Mouse (Mus musculus) MEL (cell line): Measurements from ENCODE around the gene Necab3. TPM values are rescaled to one million over a fixed set of nuclear protein-coding genes. Genes with fewer than 3 reads are reported as not detected.

Source experiments
- DNase-seq: peaks from one replicate; pipeline ENCODE4 v3.0.0; 2011; ENCODE audit warnings: low read depth, low spot score
- H3K27ac ChIP-seq: 2 replicates; pipeline ENCODE4 v1.5.1; 2012; ENCODE audit warnings: low read depth, mild to moderate bottlenecking, control low read depth, low read length, moderate library complexity; ENCODE audit not compliant: control insufficient read depth
- H3K27me3 ChIP-seq, 2 experiments: fragments of 150-350 bp in 1 of 2; sonication (generic) in 1 of 2; 2 replicates each; pipeline ENCODE4 v1.6.1; 2012; ENCODE audit warnings: low read length in 2 of 2, mild to moderate bottlenecking in 2 of 2, improper control_type of control experiment in 1 of 2, moderate library complexity in 1 of 2; ENCODE audit not compliant: insufficient read depth in 2 of 2, control insufficient read depth in 1 of 2
- H3K36me3 ChIP-seq, 2 experiments: 2 replicates each; pipeline ENCODE4 v1.6.1; 2012 to 2014; ENCODE audit warnings: low read length in 2 of 2, improper control_type of control experiment in 1 of 2, inconsistent platforms in 1 of 2, mild to moderate bottlenecking in 1 of 2; ENCODE audit not compliant: insufficient read depth in 2 of 2, control insufficient read depth in 1 of 2
- H3K4me1 ChIP-seq, 2 experiments: fragments of 150-350 bp in 1 of 2; sonication (generic) in 1 of 2; 2 replicates each; pipeline ENCODE4 v1.6.1; 2012; ENCODE audit warnings: low read length in 2 of 2, improper control_type of control experiment in 1 of 2, mild to moderate bottlenecking in 1 of 2; ENCODE audit not compliant: insufficient read depth in 2 of 2, control insufficient read depth in 1 of 2
- H3K4me3 ChIP-seq, 2 experiments: fragments of 150-350 bp in 1 of 2; sonication (generic) in 1 of 2; 2 replicates each; pipeline ENCODE4 v1.5.1; 2012; ENCODE audit warnings: low read depth in 2 of 2, low read length in 2 of 2, mild to moderate bottlenecking in 2 of 2, moderate library complexity in 2 of 2, control low read depth in 1 of 2, improper control_type of control experiment in 1 of 2; ENCODE audit not compliant: control insufficient read depth in 1 of 2, insufficient read depth in 1 of 2
- H3K79me2 ChIP-seq: 2 replicates; pipeline ENCODE4 v1.6.1; 2012; ENCODE audit warnings: mild to moderate bottlenecking, low read length, moderate library complexity; ENCODE audit not compliant: control insufficient read depth, poor library complexity, insufficient read depth
- H3K9ac ChIP-seq: 2 replicates; pipeline ENCODE4 v1.6.1; 2012; ENCODE audit warnings: low read depth, mild to moderate bottlenecking, control low read depth, low read length, moderate library complexity; ENCODE audit not compliant: control insufficient read depth, poor library complexity, severe bottlenecking
- H3K9me3 ChIP-seq: fragments of 150-350 bp; sonication (generic); replicated peaks from 2 replicates; pipeline ENCODE4 v1.6.1; 2012; ENCODE audit warnings: mild to moderate bottlenecking, low read length, improper control_type of control experiment, moderate library complexity; ENCODE audit not compliant: insufficient read depth
- BHLHE40 ChIP-seq: IDR thresholded peaks from 2 replicates; pipeline ENCODE4 v1.6.1; 2012; ENCODE audit warnings: low read depth, mild to moderate bottlenecking, inconsistent platforms, low read length, improper control_type of control experiment, borderline replicate concordance
- CHD1 ChIP-seq: IDR thresholded peaks from 2 replicates; pipeline ENCODE4 v1.6.1; 2012; ENCODE audit warnings: low read depth, mild to moderate bottlenecking, inconsistent platforms, low read length, improper control_type of control experiment
- CHD2 ChIP-seq: IDR thresholded peaks from 2 replicates; pipeline ENCODE4 v1.6.1; 2011; ENCODE audit warnings: low read length, improper control_type of control experiment
- CTCF ChIP-seq, 3 experiments: IDR thresholded peaks in 2 of 3; conservative IDR thresholded peaks in 1 of 3; 2 replicates each; pipeline ENCODE4 v1.5.1; 2011 to 2012; ENCODE audit warnings: low read length in 3 of 3, low read depth in 2 of 3, mild to moderate bottlenecking in 2 of 3, improper control_type of control experiment in 1 of 3, inconsistent platforms in 1 of 3, mixed read lengths in 1 of 3, moderate library complexity in 1 of 3; ENCODE audit not compliant: control insufficient read depth in 1 of 3, insufficient read depth in 1 of 3, poor library complexity in 1 of 3, severe bottlenecking in 1 of 3
- E2F4 ChIP-seq: IDR thresholded peaks from 2 replicates; pipeline ENCODE4 v1.6.1; 2011; ENCODE audit warnings: low read depth, low read length, improper control_type of control experiment, borderline replicate concordance
- GATA1 ChIP-seq: IDR thresholded peaks from 2 replicates; pipeline ENCODE4 v1.6.1; 2011; ENCODE audit warnings: low read depth, low read length, improper control_type of control experiment
- JUND ChIP-seq: IDR thresholded peaks from 2 replicates; pipeline ENCODE4 v1.6.1; 2011; ENCODE audit warnings: low read depth, mild to moderate bottlenecking, improper control_type of control experiment, low read length
- MAX ChIP-seq: IDR thresholded peaks from 2 replicates; pipeline ENCODE4 v1.6.1; 2011; ENCODE audit warnings: low read length, improper control_type of control experiment
- MAZ ChIP-seq: IDR thresholded peaks from 2 replicates; pipeline ENCODE4 v1.6.1; 2012; ENCODE audit warnings: low read depth, mild to moderate bottlenecking, inconsistent platforms, low read length, improper control_type of control experiment
- NELFE ChIP-seq: IDR thresholded peaks from 2 replicates; pipeline ENCODE4 v1.6.1; 2011; ENCODE audit warnings: low read depth, low read length, improper control_type of control experiment
- NRF1 ChIP-seq: IDR thresholded peaks from 2 replicates; pipeline ENCODE4 v1.6.1; 2014; ENCODE audit warnings: low read depth, mild to moderate bottlenecking, inconsistent platforms, low read length, improper control_type of control experiment, moderate library complexity; ENCODE audit not compliant: poor library complexity, insufficient read depth, severe bottlenecking
- POLR2A ChIP-seq, 2 experiments: IDR thresholded peaks; 2 replicates each; pipeline ENCODE4 v1.6.1; 2011 to 2012; ENCODE audit warnings: low read length in 2 of 2, mild to moderate bottlenecking in 2 of 2, control low read depth in 1 of 2, improper control_type of control experiment in 1 of 2, low read depth in 1 of 2, moderate library complexity in 1 of 2; ENCODE audit not compliant: control insufficient read depth in 1 of 2, insufficient read depth in 1 of 2, poor library complexity in 1 of 2
- RAD21 ChIP-seq: IDR thresholded peaks from 2 replicates; pipeline ENCODE4 v1.6.1; 2011; ENCODE audit warnings: mild to moderate bottlenecking, low read depth, low read length, improper control_type of control experiment
- RCOR1 ChIP-seq: IDR thresholded peaks from 2 replicates; pipeline ENCODE4 v1.6.1; 2012; ENCODE audit warnings: low read depth, mild to moderate bottlenecking, inconsistent platforms, low read length, improper control_type of control experiment
- SIN3A ChIP-seq: IDR thresholded peaks from 2 replicates; pipeline ENCODE4 v1.6.1; 2012; ENCODE audit warnings: low read length, improper control_type of control experiment, inconsistent platforms
- SMC3 ChIP-seq: IDR thresholded peaks from 2 replicates; pipeline ENCODE4 v1.6.1; 2011; ENCODE audit warnings: low read depth, low read length, improper control_type of control experiment
- TCF12 ChIP-seq: IDR thresholded peaks from 2 replicates; pipeline ENCODE4 v1.6.1; 2014; ENCODE audit warnings: low read depth, mild to moderate bottlenecking, inconsistent platforms, low read length, improper control_type of control experiment, moderate library complexity
- UBTF ChIP-seq: IDR thresholded peaks from 2 replicates; pipeline ENCODE4 v1.6.1; 2012; ENCODE audit warnings: low read depth, mild to moderate bottlenecking, inconsistent platforms, low read length, improper control_type of control experiment, moderate library complexity, borderline replicate concordance; ENCODE audit not compliant: insufficient read depth
- USF2 ChIP-seq, 2 experiments: IDR thresholded peaks; 2 replicates each; pipeline ENCODE4 v1.6.1; 2011 to 2012; ENCODE audit warnings: improper control_type of control experiment in 2 of 2, low read length in 2 of 2, borderline replicate concordance in 1 of 2, inconsistent platforms in 1 of 2, low read depth in 1 of 2, mild to moderate bottlenecking in 1 of 2; ENCODE audit not compliant: insufficient read depth in 1 of 2
- ZC3H11A ChIP-seq: IDR thresholded peaks from 2 replicates; pipeline ENCODE4 v1.6.1; 2012; ENCODE audit warnings: low read depth, mild to moderate bottlenecking, inconsistent platforms, low read length, improper control_type of control experiment
- ZMIZ1 ChIP-seq: IDR thresholded peaks from 2 replicates; pipeline ENCODE4 v1.6.1; 2012; ENCODE audit warnings: low read depth, mild to moderate bottlenecking, inconsistent platforms, low read length, improper control_type of control experiment, moderate library complexity
- polyA plus RNA-seq, 2 experiments: library from polyadenylated mRNA; stranded (reverse) in 1 of 2; unstranded in 1 of 2; fragments of >175 nt in 1 of 2; fragments of >200 nt in 1 of 2; gene quantifications; 2 replicates each; pipeline versions ENCODE4 v1.2.1 to v1.2.4; 2012; ENCODE audit warnings: low replicate concordance in 2 of 2, low read depth in 1 of 2; ENCODE audit not compliant: insufficient read length in 2 of 2, insufficient read depth in 1 of 2, missing spikeins in 1 of 2
- total RNA-seq: library from RNA; depleted of rRNA; stranded (reverse); fragments of 300-350 nt; gene quantifications from 2 replicates; pipeline ENCODE4 v1.2.3, GENCODE M21; 2012

Necab3 gene
- total and polyA plus RNA-seq, 3 experiments: 4.0 to 12.1 TPM; not detected in 1

GRCm38 (mm10) chr2:154583906-154584872 lies 25.5 kb upstream of the Necab3 start (continued):
- TF ChIP-seq SIN3A: no peak; the same call in none of the 2 replicates
- TF ChIP-seq UBTF: no peak
- no peak for TF ChIP-seq ZC3H11A
- TF ChIP-seq CTCF (IDR thresholded peaks at IDR 0.05 in 2 of 3, conservative IDR thresholded peaks at IDR 0.05 in 1 of 3; ENCODE audit: control insufficient read depth in 1 of 3, insufficient read depth in 1 of 3, low read depth in 2 of 3, low read length in 3 of 3, poor library complexity in 1 of 3, severe bottlenecking in 1 of 3): no peak

- no peak for TF ChIP-seq GATA1
- TF ChIP-seq MAX: no peak
- TF ChIP-seq E2F4: no peak
- peak; percentile 37 to 40 (median 38) for TF ChIP-seq CTCF (IDR thresholded peaks at IDR 0.05 in 2 of 3, conservative IDR thresholded peaks at IDR 0.05 in 1 of 3; ENCODE audit: control insufficient read depth in 1 of 3, insufficient read depth in 1 of 3, low read depth in 2 of 3, low read length in 3 of 3, poor library complexity in 1 of 3, severe bottlenecking in 1 of 3)
- TF ChIP-seq CHD1: no peak
- TF ChIP-seq RCOR1: no peak
- TF ChIP-seq RAD21: peak; percentile 21
- TF ChIP-seq SMC3: peak; percentile 11; the same call in 1 of the 2 replicates
- no peak for TF ChIP-seq JUND
- peak; percentile 52 for DNase-seq
Measured at GRCm38 (mm10) chr2:154581421-154581820, 22.7 kb upstream of the Necab3 start.

GRCm38 (mm10) chr2:154580586-154580985 lies 21.9 kb upstream of the Necab3 start:
- H3K36me3 ChIP-seq: peaks cover 0 to 14% of the 10 kb centered on the region in 2 experiments; a peak in 2 of 4 replicates
- H3K4me3 ChIP-seq: no peak overlapping the region
- no peak overlapping the region for H3K27ac ChIP-seq
- H3K9ac ChIP-seq: no peak overlapping the region
- DNase-seq: no peak
- no peak for TF ChIP-seq POLR2A (IDR thresholded peaks at IDR 0.05; ENCODE audit: control insufficient read depth in 1 of 2, insufficient read depth in 1 of 2, low read depth in 1 of 2, low read length in 2 of 2, poor library complexity in 1 of 2)
- no peak for TF ChIP-seq UBTF
- no peak for TF ChIP-seq TCF12
- TF ChIP-seq NELFE: no peak
- TF ChIP-seq CHD1: no peak
- TF ChIP-seq CHD2: no peak
- TF ChIP-seq USF2 (IDR thresholded peaks at IDR 0.05; ENCODE audit: borderline replicate concordance in 1 of 2, insufficient read depth in 1 of 2, low read depth in 1 of 2, low read length in 2 of 2): no peak
- no peak for TF ChIP-seq JUND
- TF ChIP-seq ZMIZ1: no peak
- TF ChIP-seq BHLHE40: no peak
- no peak for TF ChIP-seq NRF1
- TF ChIP-seq MAZ: no peak
- peaks cover 12 to 16% of the 10 kb centered on the region in 2 experiments for H3K4me1 ChIP-seq
- no peaks in the 10 kb centered on the region for H3K79me2 ChIP-seq
- no peaks in the 10 kb centered on the region for H3K9me3 ChIP-seq
- no peaks in the 10 kb centered on the region for H3K27me3 ChIP-seq

More at GRCm38 (mm10) chr2:154581421-154581820, 22.7 kb upstream of the Necab3 start:
- Histone ChIP-seq H3K9me3 (no peaks in the 10 kb centered on the region), H3K27me3 (no peaks in the 10 kb centered on the region), H3K79me2 (no peaks in the 10 kb centered on the region), H3K4me3 (no peak overlapping the region), H3K27ac (no peak overlapping the region), H3K36me3 (peaks cover 0 to 14% of the 10 kb centered on the region in 2 experiments; a peak in 2 of 4 replicates), H3K4me1 (peaks cover 12 to 16% of the 10 kb centered on the region in 2 experiments), H3K9ac (no peak overlapping the region)
